Mouse (Mus musculus) layer of hippocampus, adult 18-20 months (tissue): Measurements from ENCODE around the gene Fgr. TPM values are rescaled to one million over a fixed set of nuclear protein-coding genes. Genes with fewer than 3 reads are reported as not detected.
"Not testable (repeated sequence)": the region's sequence is repeated elsewhere in the genome, so short reads cannot be mapped to it uniquely, and the experiment has no call there.

Experiments
- DNase-seq, 2 experiments: peaks; one replicate each; pipeline ENCODE4 v3.0.0; 2022; ENCODE audit warnings: low spot score in 2 of 2
- long read RNA-seq: library from polyadenylated mRNA; stranded (forward); transcript quantifications from one replicate; pipeline ENCODE4 v2.0.0, GENCODE M21; 2021
- total RNA-seq, 2 experiments: library from RNA; stranded (reverse); gene quantifications; 2 replicates each; pipeline ENCODE4 v1.2.3; 2021

The Fgr gene
- under 1 TPM; 0.13 to 0.35 TPM for total RNA-seq
- long read RNA-seq = 0 reads

- no peak for DNase-seq
Measured at GRCm38 (mm10) chr4:132973814-132974398, at the start of gene Fgr. TSS of gene Fgr (plus strand) at chr4:132974095.

GRCm38 (mm10) chr4:132926520-132926919 is 47.4 kb upstream of the Fgr start:
- not testable (repeated sequence) for DNase-seq

- DNase-seq = peak in 1 of 2 experiments; percentile 66
Measured at GRCm38 (mm10) chr4:132930784-132931183, 43.1 kb upstream of the Fgr start.

GRCm38 (mm10) chr4:132932752-132933404 is 41.0 kb upstream of the Fgr start:
- DNase-seq = no peak

- DNase-seq = no peak
Measured at GRCm38 (mm10) chr4:132934639-132935038, 39.3 kb upstream of the Fgr start.

GRCm38 (mm10) chr4:132938181-132938941 is 35.5 kb upstream of the Fgr start:
- DNase-seq = peak; percentile 50 to 61

GRCm38 (mm10) chr4:132939421-132940127 is 34.3 kb upstream of the Fgr start:
- no peak for DNase-seq

GRCm38 (mm10) chr4:132941012-132941729 is 32.7 kb upstream of the Fgr start:
- DNase-seq = no peak

- DNase-seq = no peak
Measured at GRCm38 (mm10) chr4:132943088-132943487, 30.8 kb upstream of the Fgr start.

GRCm38 (mm10) chr4:132944106-132944505 is 29.8 kb upstream of the Fgr start:
- DNase-seq = no peak

GRCm38 (mm10) chr4:132944776-132945175 is 29.1 kb upstream of the Fgr start:
- DNase-seq = no peak

GRCm38 (mm10) chr4:132945261-132946046 is 28.4 kb upstream of the Fgr start:
- peak; percentile 74 to 89 for DNase-seq

GRCm38 (mm10) chr4:132946047-132947001 is 27.6 kb upstream of the Fgr start:
- peak in 1 of 2 experiments; percentile 33 for DNase-seq

- DNase-seq = no peak
Measured at GRCm38 (mm10) chr4:132949882-132950532, 23.9 kb upstream of the Fgr start.

GRCm38 (mm10) chr4:132950999-132951398 is 22.9 kb upstream of the Fgr start:
- no peak for DNase-seq

- DNase-seq = no peak
Measured at GRCm38 (mm10) chr4:132954530-132955394, 19.1 kb upstream of the Fgr start.

GRCm38 (mm10) chr4:132955395-132955791 is 18.5 kb upstream of the Fgr start:
- no peak for DNase-seq
